Mouse (Mus musculus) megakaryocyte, embryonic 14.5 days (primary cell): ENCODE measurements around the gene Ino80b. TPM values are rescaled to one million over a fixed set of nuclear protein-coding genes. Genes with fewer than 3 reads are reported as not detected.

ENCODE experiments used
- H3K27me3 ChIP-seq: replicated peaks from 2 replicates; pipeline ENCODE3; 2012; ENCODE audit warnings: inconsistent platforms
- H3K36me3 ChIP-seq: replicated peaks from 2 replicates; pipeline ENCODE3; 2012; ENCODE audit warnings: low read length, inconsistent platforms, mixed read lengths
- H3K4me1 ChIP-seq: 2 replicates; pipeline ENCODE4 v1.6.1; 2012; ENCODE audit warnings: inconsistent platforms
- H3K4me3 ChIP-seq: replicated peaks from 2 replicates; pipeline ENCODE3; 2012; ENCODE audit warnings: moderate library complexity, mild to moderate bottlenecking, inconsistent platforms
- H3K9me3 ChIP-seq: 2 replicates; pipeline ENCODE4 v1.6.1; 2012; ENCODE audit warnings: inconsistent platforms
- FLI1 ChIP-seq: IDR thresholded peaks from 2 replicates; pipeline ENCODE4 v1.6.1; 2012; ENCODE audit warnings: low read length, inconsistent platforms, mixed read lengths
- GATA1 ChIP-seq: IDR thresholded peaks from 3 replicates; pipeline ENCODE4 v1.6.1; 2012; ENCODE audit warnings: mixed read lengths, low read length, inconsistent platforms, borderline replicate concordance
- polyA plus RNA-seq: library from polyadenylated mRNA; stranded (reverse); fragments of >175 nt; gene quantifications from 2 replicates; pipeline ENCODE4 v1.2.3, GENCODE M21; 2012; ENCODE audit warnings: low replicate concordance; ENCODE audit not compliant: insufficient read depth

The Ino80b gene
- polyA plus RNA-seq, 1 experiment, result 201 TPM

- no peaks in the 10 kb centered on the region for H3K27me3 ChIP-seq
- peaks cover 61% of the 10 kb centered on the region for H3K4me1 ChIP-seq
- no peaks in the 10 kb centered on the region for H3K9me3 ChIP-seq
- peaks cover 52% of the 10 kb centered on the region for H3K36me3 ChIP-seq
- TF ChIP-seq FLI1, result peak; percentile 50; the same call in 1 of the 2 replicates
- TF ChIP-seq GATA1, result no peak
- peak within 1 kb of the TSS; percentile 100 for H3K4me3 ChIP-seq
Observed at GRCm38 (mm10) chr6:83108762-83109668, 16.2 kb downstream of the Ino80b start, which contains the start of gene Mrpl53. TSS of gene Mrpl53 (plus strand) at chr6:83109040.

- Histone ChIP-seq H3K36me3 (peaks cover 63% of the 10 kb centered on the region), H3K4me1 (peaks cover 62% of the 10 kb centered on the region), H3K9me3 (no peaks in the 10 kb centered on the region), H3K4me3 (peak overlapping the region; percentile 100), H3K27me3 (no peaks in the 10 kb centered on the region)
- TF ChIP-seq GATA1, result no peak
- no peak for TF ChIP-seq FLI1
Observed at GRCm38 (mm10) chr6:83107566-83108400, 17.4 kb downstream of the Ino80b start.

- no peaks in the 10 kb centered on the region for H3K27me3 ChIP-seq
- H3K36me3 ChIP-seq, result peaks cover 41% of the 10 kb centered on the region
- H3K4me3 ChIP-seq, result no peak overlapping the region
- no peaks in the 10 kb centered on the region for H3K9me3 ChIP-seq
- H3K4me1 ChIP-seq, result peaks cover 52% of the 10 kb centered on the region
- no peak for TF ChIP-seq FLI1
- TF ChIP-seq GATA1, result no peak
Observed at GRCm38 (mm10) chr6:83104158-83104557, 21.1 kb downstream of the Ino80b start.

- Histone ChIP-seq H3K4me1 (peaks cover 46% of the 10 kb centered on the region), H3K4me3 (peak overlapping the region; percentile 69), H3K9me3 (no peaks in the 10 kb centered on the region), H3K27me3 (no peaks in the 10 kb centered on the region), H3K36me3 (peaks cover 41% of the 10 kb centered on the region)
- TF ChIP-seq GATA1 (no peak), FLI1 (no peak)
Observed at GRCm38 (mm10) chr6:83103130-83103650, 22.0 kb downstream of the Ino80b start.

DNA sequence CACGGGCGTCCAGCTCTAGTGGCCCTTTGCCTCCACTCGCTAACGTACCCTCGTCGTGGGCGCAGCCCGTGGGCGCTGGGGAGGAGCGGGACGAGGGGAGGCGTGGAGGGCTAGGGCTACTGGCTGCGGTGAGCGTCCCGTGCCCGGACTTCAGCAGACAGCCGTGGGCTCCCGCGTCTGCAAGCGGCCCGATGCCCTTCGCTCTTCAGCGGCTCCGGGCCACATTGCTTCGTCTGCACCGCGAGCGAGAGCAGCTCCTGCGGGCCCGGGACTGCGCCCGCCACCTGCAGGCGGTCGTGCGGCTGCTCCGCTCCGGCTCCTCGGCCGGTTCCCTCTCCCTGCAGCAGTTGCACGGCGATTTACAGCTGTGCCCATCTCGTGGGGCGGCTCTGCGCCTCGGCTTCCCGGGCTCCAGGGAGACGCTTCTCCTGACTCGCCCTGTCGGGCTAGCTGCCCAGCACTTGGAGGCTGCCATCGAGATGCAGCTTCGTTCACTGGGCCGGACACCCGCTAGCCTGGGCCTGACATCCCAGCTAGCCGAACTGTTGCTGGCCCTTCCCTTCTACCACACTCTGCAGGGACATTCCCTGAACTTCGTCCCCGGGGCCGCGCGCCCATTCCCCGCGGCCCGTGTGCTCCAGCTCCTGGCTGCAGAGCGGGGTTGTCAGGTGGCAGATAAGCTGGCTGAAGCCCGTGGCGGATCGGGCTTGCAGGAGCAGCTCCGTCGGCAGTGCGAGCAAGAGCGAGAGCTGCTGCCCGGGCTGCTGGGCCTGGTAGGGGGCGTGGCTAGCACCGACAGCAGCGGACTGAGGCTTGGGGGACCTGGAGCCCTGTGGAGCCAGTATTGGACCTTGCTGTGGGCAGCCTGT is 23.3 kb downstream of the Ino80b start:
- Histone ChIP-seq H3K4me1 (peaks cover 34% of the 10 kb centered on the region), H3K36me3 (peaks cover 33% of the 10 kb centered on the region), H3K9me3 (no peaks in the 10 kb centered on the region), H3K4me3 (peak overlapping the region; percentile 99), H3K27me3 (peaks cover 1% of the 10 kb centered on the region)
- TF ChIP-seq GATA1, result no peak
- no peak for TF ChIP-seq FLI1

DNA sequence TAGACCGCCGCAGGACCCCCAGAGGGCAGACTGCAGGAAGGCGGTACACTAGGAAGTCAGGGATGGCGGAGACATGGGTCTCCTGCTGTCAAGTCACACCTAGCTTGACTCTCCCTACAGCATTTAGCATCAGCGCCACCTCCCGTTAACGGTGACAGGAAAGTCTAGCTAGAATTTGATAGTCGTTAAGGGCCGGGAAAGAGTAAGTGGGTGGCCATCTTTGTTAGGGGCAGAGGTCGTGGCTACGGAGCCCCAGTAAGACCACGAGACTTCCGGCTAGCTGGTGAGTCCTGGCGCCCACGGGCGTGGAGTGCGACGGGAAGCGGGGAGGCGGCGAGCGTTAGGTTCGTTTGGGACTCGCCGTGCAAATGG is 23.9 kb downstream of the Ino80b start, which contains the start of the genes Ccdc142 and Gm42688:
TSS of gene Ccdc142 (plus strand) at position 286 of the 372 bp plus-strand sequence.
TSS of gene Gm42688 (plus strand) at position 302 of the 372 bp plus-strand sequence.
- TF ChIP-seq GATA1, result no peak
- no peak for TF ChIP-seq FLI1
- Histone ChIP-seq H3K4me3 (peak within 1 kb of the TSS; percentile 99), H3K36me3 (peaks cover 28% of the 10 kb centered on the region), H3K9me3 (no peaks in the 10 kb centered on the region), H3K27me3 (peaks cover 1% of the 10 kb centered on the region), H3K4me1 (peaks cover 36% of the 10 kb centered on the region)

DNA sequence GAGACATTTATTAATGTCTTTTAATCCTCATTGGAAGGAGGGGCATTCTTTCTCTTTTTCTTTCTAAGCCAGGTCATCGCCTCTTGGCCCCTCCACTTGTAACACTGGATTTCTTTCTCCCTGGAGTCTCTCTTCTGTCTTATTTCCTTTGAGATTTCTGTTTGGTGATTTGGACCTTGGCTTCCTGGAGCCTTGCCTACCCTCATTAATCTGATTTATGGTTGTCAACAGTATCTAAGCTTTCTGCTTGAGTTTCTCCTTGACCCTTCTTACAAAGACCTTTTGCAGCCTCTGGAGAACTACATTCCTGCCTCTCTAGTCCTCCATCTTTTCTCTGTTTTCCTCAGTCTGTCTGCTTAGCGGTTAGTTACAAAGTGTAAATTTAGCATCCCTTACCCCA is 26.8 kb downstream of the Ino80b start:
- H3K36me3 ChIP-seq, result peaks cover 6% of the 10 kb centered on the region
- peaks cover 7% of the 10 kb centered on the region for H3K9me3 ChIP-seq
- TF ChIP-seq FLI1 (no peak), GATA1 (no peak)
- no peak overlapping the region for H3K4me3 ChIP-seq
- H3K4me1 ChIP-seq, result peaks cover 42% of the 10 kb centered on the region
- H3K27me3 ChIP-seq, result peaks cover 14% of the 10 kb centered on the region

GRCm38 (mm10) chr6:83095968-83096367 is 29.3 kb downstream of the Ino80b start:
- H3K4me1 ChIP-seq, result peaks cover 28% of the 10 kb centered on the region
- peaks cover 7% of the 10 kb centered on the region for H3K9me3 ChIP-seq
- TF ChIP-seq GATA1, result no peak
- no peak for TF ChIP-seq FLI1
- peak overlapping the region; percentile 1 for H3K4me3 ChIP-seq
- H3K27me3 ChIP-seq, result peaks cover 21% of the 10 kb centered on the region
- no peaks in the 10 kb centered on the region for H3K36me3 ChIP-seq
